Comparison of ENCODE assay signal across 12 mouse cellular contexts in the genomic region with DNA sequence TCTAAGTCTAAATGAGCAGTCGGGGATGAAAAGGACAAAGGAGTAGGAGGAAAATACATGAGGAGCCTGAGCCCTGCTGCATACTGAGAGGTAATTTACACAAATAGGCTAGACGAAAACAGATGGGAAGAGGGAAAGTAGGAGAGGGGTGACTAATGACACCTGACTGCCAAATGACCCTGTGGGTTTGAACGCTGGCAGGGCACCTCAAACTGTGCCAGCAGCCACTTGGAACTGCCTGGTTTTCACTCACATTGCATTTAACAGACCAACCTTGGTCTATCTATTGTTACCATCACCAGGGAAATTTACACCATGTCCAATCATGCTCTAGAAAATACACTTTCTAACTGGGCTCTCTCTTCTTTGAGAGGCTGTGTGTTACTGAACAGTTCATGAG.
DNase-seq lines count a peak whose midpoint lies in the region; ATAC-seq lines count a peak whose summit lies in the region.
"Had no signal": no experiment of that assay in that cellular context is flagged by ENCODE, and none has a peak within 500 bp of the region (broad histone marks: within the 10 kb centered on the region; RNA-seq: fewer than 3 reads in every experiment).

No protein-coding gene starts in this region.

- H3K9ac ChIP-seq in forebrain, embryonic 14.5 days (ENCODE audit: low read length) = no peak overlapping the region
- H3K9ac ChIP-seq in midbrain, embryonic 14.5 days (replicated peaks; ENCODE audit: low read length) = no peak overlapping the region
- H3K9ac ChIP-seq: embryonic facial prominence, embryonic 13.5 days; intestine, embryonic 15.5 days had no signal

- WGBS in forebrain, embryonic 14.5 days = 13% methylated on average over 3 of the region's 3 CpGs
- 9% methylated on average over 3 of the region's 3 CpGs for WGBS in midbrain, embryonic 14.5 days

- no peak overlapping the region for H3K4me3 ChIP-seq in forebrain, embryonic 14.5 days (ENCODE audit: low read depth, low read length)
- H3K4me3 ChIP-seq in midbrain, embryonic 14.5 days (replicated peaks; ENCODE audit: low read depth, low read length) = no peak overlapping the region
- H3K4me3 ChIP-seq: embryonic facial prominence, embryonic 13.5 days; intestine, embryonic 15.5 days had no signal

- DNase-seq in brain, adult 2 months (ENCODE audit: low read depth, low spot score) = peak; percentile 79
- DNase-seq in cerebellum, adult 11-12 months = peak; percentile 53
- peak; percentile 59 for DNase-seq in forebrain, embryonic 14.5 days (ENCODE audit: low spot score)
- peak; percentile 46 for DNase-seq in midbrain, embryonic 14.5 days
- no peak for DNase-seq in lung, postnatal 36 days
- DNase-seq in heart, adult 11 months = no peak
- DNase-seq in left cerebral cortex, postnatal 10 days (ENCODE audit: extremely low spot score in 1 of 2, low spot score in 2 of 2) = no peak
- DNase-seq: kidney, postnatal 4 days; lung, adult 2 months; thymus, postnatal 36 days had no signal

- no peaks in the 10 kb centered on the region for H3K9me3 ChIP-seq in forebrain, embryonic 14.5 days (replicated peaks; ENCODE audit: control insufficient read depth, low read length)
- no peaks in the 10 kb centered on the region for H3K9me3 ChIP-seq in midbrain, embryonic 14.5 days (ENCODE audit: control insufficient read depth, low read length)
- H3K9me3 ChIP-seq: embryonic facial prominence, embryonic 13.5 days; intestine, embryonic 15.5 days had no signal

- H3K27me3 ChIP-seq in forebrain, embryonic 14.5 days (replicated peaks; ENCODE audit: control insufficient read depth, insufficient read depth, low read length) = no peaks in the 10 kb centered on the region
- H3K27me3 ChIP-seq in midbrain, embryonic 14.5 days (ENCODE audit: control insufficient read depth, insufficient read depth, low read length) = no peaks in the 10 kb centered on the region
- H3K27me3 ChIP-seq: embryonic facial prominence, embryonic 13.5 days; intestine, embryonic 15.5 days had no signal

- H3K27ac ChIP-seq in forebrain, embryonic 14.5 days (ENCODE audit: low read depth, low read length) = no peak overlapping the region
- peak overlapping the region; percentile 41; the same call in 1 of the 2 replicates for H3K27ac ChIP-seq in midbrain, embryonic 14.5 days (replicated peaks; ENCODE audit: low read depth, low read length)
- H3K27ac ChIP-seq: embryonic facial prominence, embryonic 13.5 days; intestine, embryonic 15.5 days had no signal

- 0 out of 2 replicates have a peak, but pooled peaks cover 4% of the 10 kb centered on the region for H3K4me1 ChIP-seq in forebrain, embryonic 14.5 days (ENCODE audit: control insufficient read depth, insufficient read depth, low read length)
- H3K4me1 ChIP-seq in midbrain, embryonic 14.5 days (ENCODE audit: control insufficient read depth, insufficient read depth, low read length) = no peaks in the 10 kb centered on the region
- H3K4me1 ChIP-seq: embryonic facial prominence, embryonic 13.5 days; intestine, embryonic 15.5 days had no signal

- intact Hi-C loops in left cerebral cortex, postnatal 10 days (cut with DNase I) = no loop called here

- peak; percentile 68 for ATAC-seq in forebrain, embryonic 14.5 days
- peak; percentile 60; the same call in 1 of the 2 replicates for ATAC-seq in midbrain, embryonic 14.5 days (ENCODE audit: low FRiP score, low TSS enrichment)
- ATAC-seq: intestine, embryonic 15.5 days had no signal

- no peaks in the 10 kb centered on the region for H3K36me3 ChIP-seq in forebrain, embryonic 14.5 days (ENCODE audit: control insufficient read depth, insufficient read depth, low read length)
- H3K36me3 ChIP-seq in midbrain, embryonic 14.5 days (ENCODE audit: control insufficient read depth, insufficient read depth, low read length) = no peaks in the 10 kb centered on the region
- H3K36me3 ChIP-seq: embryonic facial prominence, embryonic 13.5 days; intestine, embryonic 15.5 days had no signal

- H3K4me2 ChIP-seq in forebrain, embryonic 14.5 days (ENCODE audit: low read length) = no peak overlapping the region
- H3K4me2 ChIP-seq in midbrain, embryonic 14.5 days (ENCODE audit: low read length) = no peak overlapping the region
- H3K4me2 ChIP-seq: embryonic facial prominence, embryonic 13.5 days; intestine, embryonic 15.5 days had no signal

Comparison
In these comparisons a context has a peak if more than half of its experiments do, and no peak if none do; other contexts are left out.
1. DNase-seq: peak in brain, adult 2 months (single experiment), cerebellum, adult 11-12 months (single experiment), forebrain, embryonic 14.5 days (single experiment) and midbrain, embryonic 14.5 days (single experiment); none in lung, postnatal 36 days (single experiment), heart, adult 11 months (single experiment) and left cerebral cortex, postnatal 10 days (0 of 2).